Mouse (Mus musculus) adipocyte (in vitro differentiated cells): ENCODE data around the gene Nipal4.
"Not testable (repeated sequence)": the region's sequence is repeated elsewhere in the genome, so short reads cannot be mapped to it uniquely, and the experiment has no call there.

Experiments
- DNase-seq: peaks from one replicate; pipeline ENCODE4 v3.0.0-alpha.2; 2016; ENCODE audit warnings: low spot score

Gene Nipal4

DNA sequence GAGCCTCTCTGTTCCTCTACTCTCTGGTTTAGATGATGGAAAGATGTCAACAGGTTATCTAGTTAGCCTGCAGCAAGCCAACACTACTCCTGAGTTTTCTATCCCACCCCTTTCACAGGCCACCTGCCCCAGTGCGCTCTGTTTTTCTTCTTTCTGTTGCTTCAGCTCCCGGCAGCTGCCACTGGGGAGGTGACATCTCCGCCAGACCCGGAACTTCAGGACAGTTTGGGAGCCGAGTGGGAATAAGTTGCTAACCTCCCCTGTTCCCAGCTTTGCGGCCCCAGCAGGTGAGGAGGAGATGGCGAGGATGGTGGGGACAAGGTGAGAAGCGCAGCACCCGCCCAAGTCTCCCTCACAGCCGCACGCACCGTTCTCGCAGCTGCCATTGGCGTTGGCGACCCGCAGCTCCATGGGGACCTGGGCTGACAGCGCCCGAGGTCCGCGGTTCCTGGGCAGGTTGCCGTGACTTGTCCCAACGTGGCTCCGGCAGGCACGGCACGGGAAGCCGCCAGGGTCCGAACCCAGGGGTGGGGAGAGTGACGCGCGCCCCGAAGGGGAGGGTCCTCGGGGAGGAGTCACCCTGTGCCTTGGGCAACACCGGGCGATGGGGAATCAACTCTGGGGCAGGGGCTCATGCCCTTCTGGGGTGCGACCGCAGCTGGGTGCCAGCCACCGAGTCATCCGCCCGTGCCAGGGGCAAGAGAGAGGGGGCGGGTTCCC, at the start of gene Nipal4:
Gene Nipal4 (minus strand): TSS at position 643 of the 720 bp plus-strand sequence.
- no peak for DNase-seq

DNA sequence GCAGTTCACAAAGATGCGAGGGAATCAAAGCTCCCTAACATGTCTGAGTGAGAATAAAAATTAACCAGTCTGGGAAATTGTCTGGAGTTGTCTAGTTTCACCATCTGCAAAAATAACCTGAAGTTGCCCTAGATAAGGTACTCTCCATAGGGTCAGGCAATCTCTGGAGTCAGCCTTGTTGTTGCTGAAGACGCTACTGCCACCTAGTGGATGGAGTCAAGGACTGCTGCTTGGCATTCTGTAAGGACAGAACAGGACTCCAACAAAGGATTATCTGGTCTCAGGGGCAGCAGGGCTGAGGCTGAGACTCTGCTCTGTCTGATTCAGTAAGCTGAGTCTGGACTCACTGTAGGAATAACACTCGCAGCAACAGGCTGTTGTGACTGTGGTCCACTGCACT, 49.0 kb upstream of the Nipal4 start:
- DNase-seq, result peak; percentile 91

DNA sequence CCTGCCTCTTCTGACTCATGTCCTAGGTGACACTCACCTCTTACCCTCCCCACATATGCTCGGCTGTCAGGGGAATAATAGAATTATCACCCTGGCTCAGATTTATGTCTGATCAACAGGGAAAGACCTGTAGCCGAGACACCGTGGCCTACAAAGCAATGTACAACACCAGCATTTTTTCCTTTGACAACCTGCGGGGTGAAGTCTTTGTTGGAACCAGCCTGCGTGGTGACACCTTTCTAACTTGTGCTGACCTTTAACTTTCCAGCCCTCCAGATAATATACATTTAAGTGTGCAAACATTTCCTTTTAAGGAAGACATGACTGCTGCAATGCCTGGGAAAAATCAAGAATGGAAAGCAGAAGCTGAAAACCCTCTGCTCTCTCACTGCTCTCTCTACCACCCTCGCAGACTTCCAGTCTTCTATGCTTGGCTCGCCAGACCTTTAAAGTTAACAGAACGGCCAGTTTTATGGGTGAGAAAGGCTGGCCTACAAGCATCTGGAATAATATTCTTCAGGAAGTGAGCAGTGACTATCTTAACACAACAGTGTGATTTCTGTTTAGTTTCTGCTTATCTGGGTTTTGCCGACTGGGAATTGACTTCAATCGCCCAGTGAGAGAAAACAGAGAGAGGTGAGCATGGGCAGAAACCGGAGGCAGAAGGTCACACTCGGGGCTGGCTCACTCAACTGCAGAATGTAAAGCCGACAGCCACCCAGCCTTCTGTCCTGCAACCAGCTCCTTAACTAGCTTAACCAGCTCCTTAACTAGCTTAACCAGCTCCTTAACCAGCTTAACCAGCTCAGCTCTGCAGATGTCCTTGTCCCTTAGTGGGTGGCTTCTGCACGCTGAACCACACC, 48.3 kb upstream of the Nipal4 start:
- DNase-seq, result no peak

DNA sequence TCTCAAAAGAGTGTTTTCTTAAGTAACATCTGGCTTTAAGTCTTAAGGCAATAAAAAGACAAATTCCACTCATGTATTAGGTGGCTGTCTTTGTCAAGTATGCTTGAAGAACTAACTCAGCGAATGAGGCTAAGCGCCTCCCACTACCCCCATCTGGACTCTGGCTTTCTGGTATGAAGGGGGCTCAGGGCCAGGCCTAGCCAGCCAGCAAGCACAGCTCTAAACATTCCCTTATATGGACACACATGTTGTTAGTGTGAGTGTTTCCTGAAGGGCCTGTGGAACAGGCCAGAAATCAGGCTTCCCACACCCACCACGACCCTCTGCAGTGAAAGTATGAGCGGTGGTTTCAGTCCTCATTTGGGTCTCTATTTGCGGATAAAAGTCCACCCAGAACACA, 47.5 kb upstream of the Nipal4 start:
- no peak for DNase-seq

DNA sequence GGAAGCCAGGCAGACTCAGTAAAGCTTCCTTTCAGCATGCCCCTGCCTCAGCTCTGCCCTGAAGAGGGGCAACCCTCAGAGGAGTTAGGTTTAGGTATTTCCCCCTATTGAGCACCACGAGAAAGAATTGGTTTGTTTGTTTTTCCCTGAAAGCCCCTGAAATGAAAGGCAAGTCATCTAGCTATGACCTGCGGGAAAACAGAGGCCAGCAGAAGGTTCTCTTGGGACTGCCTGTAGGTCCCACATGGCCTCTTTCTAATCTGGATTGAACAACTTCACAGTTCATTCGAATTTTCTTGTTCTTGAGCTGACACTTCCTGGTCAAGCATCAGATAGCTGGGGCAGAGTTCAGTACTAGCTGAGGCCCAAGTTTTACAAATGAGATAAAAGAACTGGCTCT, 45.5 kb upstream of the Nipal4 start:
- DNase-seq, result peak; percentile 3

DNA sequence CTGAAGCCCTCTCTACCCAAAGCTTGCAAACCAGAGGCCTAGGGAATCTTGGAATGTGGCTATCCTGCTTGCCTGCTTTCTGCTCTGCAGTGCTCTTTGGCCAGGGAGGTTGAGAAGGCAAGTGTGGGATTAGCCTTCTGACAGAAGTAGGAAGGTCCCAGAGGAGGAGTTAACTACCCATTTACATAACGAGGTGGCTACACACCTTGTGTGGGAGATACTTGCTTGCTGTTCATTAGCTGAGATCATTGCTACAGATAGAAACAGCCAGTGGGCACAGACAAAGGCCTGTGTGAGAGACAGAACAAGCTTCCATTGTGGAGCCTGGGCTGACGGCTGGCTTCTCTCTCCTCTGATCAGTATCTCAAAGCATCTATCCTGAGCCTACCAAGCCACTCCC, 43.6 kb upstream of the Nipal4 start:
- no peak for DNase-seq

DNA sequence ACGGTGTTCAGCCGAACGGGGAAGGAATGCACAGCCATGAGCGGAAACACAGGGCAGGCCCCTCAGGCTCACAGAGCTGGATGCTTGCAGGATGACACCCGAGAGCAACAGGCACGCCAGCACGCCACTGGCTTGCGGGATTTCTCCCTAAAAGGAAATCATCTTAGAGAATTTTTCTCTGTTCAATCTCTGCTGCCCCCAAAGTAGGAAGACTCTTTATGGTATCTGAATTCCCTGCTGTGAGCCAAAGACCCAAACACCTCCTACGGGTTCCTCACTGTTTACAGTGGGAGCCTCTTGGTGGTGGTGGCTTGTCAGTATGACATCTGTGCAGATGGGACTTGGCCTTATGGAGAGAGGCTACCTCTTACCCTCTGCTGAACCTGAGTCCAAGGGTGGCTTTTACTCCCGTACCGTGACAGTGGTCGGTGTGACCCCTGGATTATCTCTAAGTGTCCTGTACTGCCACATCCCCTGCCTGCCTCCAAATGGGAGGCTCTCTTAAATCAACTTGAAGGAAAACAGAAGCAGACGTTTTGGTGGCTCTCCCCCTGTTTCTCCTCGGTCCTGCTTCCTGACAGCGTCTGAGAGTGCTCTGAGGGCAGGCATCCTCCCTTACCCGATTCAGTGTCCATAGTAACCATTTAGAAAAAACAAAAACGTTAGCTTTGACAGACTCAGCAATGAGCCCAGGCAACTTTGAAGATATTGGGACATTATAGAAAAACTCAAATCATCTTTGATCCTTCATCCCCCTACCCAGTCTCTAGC, 39.5 kb upstream of the Nipal4 start:
- DNase-seq, result no peak

DNA sequence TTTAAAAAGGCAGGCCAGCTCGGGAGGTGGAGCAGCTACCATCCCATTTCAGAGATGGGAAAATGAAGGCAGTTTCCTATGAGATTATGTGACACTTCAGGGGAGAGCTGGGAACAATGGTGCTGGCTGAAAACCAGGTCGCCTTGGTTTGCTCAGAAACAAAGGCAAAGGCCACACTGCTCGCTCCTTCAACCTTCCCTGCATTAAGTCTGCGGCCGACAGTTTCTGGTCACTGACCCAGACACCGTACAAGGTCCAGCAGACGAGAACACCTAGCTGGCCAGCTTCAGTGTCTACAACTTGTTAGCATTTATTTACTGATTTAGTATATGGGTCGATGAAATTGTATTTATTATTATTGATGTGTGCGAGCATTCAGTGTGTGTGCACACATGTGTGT, 38.5 kb upstream of the Nipal4 start:
- DNase-seq, result no peak

DNA sequence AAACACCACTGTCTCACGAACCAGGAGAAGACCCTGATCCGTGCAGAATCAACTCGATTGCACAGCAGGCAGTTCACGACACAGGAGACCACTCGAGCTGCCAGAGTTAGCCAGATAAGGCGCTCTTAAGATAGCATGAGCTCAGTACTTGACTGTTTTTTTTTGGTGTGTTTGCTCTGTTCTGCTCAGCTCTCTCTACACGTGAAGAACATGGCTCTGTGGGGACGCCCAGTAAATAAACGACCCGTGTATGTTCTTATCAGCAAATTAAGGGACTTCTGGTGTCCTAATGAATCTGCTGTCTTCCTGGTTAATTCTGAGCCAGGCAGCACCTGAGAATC, 36.2 kb upstream of the Nipal4 start:
- no peak for DNase-seq

DNA sequence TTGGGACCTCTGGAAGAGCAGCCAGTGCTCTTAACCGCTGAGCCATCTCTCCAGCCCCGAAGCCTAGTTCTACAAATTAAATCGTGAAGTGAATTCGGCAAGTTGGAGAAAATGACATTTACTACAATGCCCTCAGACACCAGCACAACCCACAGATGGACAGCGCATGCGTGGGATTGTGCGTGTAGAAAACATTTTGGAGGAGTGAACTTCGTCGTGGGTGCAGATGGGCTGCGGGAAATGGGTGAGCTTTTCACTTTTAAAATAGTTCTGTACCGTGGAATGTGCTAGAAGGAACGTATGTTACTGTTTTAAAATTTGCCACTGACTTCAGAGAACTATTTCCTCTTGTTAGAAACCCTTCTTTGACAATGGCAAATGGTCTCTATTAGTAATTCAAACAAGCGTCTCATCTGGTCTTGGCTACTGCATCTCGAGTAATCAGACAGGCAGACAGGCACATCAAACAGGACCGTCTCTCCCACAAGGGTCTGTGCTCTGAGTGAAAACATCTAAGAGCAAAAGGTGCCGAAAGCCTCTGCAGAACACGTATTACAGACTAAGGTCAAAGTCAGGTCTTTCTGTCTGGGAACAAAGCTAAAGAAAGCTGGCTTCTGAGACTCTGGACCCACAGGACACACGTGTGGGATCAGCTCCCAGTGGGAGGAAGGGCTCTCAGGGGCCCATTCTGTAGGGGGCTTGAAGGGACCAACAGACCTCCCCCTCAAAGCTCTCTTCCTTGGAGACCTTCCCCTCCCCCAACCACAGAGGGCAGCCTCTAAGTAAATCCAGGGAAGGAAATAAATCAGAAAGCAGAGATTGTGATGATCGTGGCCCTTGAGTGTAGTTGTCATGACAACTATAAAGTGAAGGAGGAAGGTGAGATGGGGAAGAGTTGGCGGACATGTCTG, 35.6 kb upstream of the Nipal4 start:
- no peak for DNase-seq

DNA sequence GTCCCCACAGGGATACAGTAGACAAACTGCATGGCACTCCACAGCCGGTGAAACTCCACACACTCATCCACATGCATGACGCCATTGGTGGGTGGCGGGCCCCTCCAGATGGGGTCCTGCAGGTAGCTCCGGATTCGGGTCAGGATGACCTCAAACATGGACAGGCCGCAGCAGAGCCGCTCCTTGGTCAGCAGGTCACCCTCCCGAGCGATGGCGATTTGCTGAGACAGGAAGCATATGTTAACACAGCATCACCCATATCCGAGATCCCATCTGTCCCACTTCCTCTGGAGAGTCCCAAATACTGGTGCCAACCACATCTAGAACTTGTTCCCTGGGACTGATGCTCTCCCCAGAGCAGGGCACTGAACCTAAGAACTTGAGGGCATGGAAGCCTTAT, 34.4 kb upstream of the Nipal4 start:
- DNase-seq, result no peak

DNA sequence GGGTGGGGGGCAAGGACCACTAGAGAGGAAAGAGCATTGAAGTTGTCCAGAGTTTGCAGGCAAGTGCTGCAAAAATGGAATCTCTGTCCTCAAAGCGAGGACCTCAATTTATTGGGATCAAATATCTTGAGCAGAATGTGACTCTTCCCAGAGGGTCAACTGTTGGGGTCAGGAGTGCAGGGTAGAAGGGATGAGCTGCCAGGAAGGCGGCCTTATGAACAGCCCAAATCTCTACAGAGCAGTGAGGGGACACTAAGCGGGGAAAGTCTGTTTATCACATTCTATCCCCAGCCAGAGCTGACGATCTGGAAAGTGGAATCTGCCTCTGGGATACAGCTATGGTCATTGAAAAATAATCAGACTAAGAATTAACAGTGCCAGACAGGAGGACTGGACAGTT, 27.9 kb upstream of the Nipal4 start:
- DNase-seq, result no peak

DNA sequence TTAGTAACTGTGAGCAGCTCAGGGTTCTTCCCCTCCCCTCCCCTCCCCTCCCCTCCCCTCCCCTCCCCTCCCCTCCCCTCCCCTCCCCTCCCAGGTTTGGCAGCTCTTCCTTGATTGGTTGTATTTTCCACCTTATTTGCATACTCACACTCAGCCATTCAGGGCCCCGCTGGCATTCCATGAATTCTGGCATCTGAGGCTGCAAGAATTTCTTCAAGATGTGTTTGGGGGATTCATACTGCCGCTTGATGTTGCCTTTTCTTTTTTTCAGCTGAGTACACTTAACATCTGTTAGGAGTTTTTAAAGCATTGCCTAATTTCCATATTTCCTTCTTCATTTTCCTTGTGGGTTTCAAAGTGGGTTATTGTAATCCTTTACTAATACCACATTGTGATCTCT, 22.0 kb upstream of the Nipal4 start:
- no peak for DNase-seq

DNA sequence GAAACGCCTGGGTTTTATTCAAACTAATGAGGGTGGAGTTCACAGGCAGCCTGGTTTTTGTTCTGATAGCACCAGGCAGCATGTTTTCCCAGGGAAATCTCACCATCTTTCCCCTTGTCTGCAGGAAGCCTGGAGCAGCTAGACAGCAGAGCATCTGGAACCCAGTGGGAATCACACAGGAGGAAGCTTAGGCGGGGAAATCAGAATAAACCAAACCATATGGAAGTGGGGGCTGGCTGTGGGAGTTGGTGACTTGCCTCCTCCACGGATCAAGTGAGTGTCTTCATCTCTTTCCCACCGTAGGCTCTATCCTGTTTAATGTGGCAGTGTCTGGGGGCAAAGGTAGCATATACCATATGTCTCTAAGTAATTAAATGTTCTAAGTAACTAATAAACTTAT, 19.2 kb upstream of the Nipal4 start:
- DNase-seq, result no peak

DNA sequence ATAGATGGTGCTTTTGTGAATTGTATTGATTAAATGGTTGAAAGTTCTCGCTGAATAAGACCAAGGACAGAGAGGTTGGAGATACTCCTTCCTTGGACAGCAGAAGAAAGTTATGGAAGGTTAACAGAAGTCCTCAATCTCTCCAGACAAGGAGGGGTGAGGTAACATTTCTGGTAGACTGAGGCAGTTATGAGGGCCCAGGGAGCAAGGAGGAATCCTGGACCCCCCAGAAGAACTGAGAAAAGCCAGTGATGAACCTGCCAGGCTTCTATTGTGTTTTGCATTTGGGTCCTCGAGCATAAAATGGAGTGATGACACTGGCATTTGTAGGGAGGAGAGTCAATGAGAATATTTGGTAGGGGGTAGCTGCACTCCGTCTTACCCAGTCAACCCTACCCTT, 18.6 kb upstream of the Nipal4 start:
- DNase-seq, result no peak

DNA sequence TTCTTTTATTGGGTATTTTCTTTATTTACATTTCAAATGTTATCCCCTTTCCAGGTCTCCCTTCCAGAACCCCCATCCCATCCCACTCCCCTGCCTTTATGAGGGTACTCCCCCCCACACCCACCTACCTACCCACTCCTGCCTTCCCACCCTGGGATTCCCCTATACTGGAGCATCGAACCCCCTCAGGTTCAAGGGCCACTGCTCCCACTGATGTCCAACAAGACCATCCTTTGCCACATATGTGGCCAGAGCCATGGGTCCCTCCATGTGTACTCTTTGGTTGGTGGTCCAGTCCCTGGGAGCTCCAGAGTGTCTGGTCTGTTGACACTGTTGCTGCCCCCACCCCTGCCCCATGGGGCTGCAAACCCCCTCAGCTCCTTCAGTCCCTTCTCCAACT, 15.7 kb upstream of the Nipal4 start:
- DNase-seq, result not testable (repeated sequence)

DNA sequence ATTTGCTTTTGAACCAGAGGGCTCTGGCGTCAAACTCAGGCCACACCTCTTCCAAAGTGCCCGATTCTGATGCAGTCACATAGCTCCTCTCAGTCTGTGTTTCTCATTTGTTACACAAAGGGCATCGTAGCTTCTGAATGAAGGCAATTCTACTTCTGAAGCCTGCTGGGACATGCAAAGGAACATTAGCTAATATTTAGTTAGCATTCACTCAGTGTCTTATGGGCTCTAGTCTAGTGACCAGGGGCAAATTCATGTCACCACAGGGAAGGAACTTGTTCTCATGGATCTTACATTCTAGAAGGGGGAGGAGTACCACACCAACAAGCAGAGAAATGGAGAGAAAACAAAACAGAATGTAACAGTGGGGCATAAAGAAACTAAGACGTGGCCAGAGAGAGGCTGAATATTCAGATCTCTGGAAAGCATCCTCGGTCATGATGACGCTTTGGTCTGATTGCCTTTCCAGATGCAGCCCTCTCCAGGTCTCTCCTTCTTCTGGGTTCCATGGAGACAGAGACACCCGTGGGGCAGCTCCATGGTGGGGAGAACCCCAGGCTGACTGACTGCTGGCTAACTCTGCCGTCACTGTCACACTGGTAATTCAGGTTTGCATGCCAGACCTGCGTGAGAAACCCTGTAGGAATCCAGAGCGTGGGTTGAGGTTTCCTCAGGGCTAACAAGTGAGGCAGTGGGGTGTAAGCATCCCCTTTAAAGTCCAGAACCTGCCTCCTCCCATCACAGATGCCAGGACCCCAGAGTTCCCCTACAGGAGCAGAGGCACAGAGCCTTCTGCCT, 11.1 kb upstream of the Nipal4 start:
- no peak for DNase-seq

DNA sequence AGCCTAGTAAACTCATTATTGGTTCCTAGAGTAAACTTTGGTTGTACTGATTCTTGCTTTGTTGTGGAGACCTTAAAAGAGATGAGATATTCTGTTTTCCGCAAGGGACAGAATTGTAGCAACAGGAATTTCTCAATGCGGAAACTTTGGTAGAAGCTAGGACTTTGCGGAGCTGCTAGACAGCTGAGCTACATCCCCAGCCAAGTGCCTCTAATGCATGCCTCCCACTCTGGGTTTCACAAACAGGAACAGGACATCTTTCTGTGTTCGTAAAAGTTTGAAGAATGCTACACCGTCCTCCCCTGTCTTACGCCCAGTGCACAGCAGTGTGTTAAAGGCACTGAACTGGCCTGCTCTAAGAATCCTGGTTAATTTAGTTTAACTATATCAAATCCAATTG, 9.8 kb upstream of the Nipal4 start:
- DNase-seq, result no peak

DNA sequence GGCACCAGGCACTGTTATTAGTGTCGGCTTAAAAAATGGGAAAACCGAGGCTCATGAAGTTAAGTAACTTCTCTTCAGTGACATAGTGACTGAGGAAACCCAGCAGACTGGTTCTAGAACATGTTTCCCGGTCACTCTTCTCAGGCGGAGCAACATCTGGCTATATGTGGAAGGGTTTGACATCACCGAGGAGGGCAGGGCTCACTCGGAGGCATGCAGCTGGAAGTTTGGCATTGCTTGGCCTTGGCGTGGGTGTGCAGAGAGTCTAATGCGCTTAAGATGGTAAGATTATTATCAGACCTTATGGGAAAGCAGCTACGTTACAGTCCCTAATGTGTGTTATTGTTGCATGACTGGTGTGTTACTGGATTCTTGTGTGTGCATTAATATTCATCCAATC, 5.8 kb upstream of the Nipal4 start:
- DNase-seq, result no peak

DNA sequence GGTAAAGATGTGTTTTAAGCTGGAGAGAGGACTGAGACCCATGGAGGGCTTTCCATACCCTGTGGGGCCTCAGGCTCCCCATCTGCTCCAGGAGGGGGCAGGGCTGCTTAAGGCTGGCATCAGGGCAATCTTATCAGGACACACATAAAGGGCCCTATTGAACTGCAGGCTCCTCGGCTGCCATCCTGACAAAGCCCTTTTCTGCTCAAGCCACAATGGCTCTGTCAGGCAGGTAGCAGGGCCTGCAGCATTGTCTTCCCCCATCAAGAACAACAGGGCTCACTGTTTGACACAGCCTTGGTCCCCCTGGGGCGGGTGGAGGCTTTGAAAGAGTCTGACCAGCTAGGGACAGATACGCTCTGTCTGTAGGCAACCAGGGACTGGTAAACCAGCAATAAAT, 3.6 kb upstream of the Nipal4 start:
- DNase-seq, result no peak

DNA sequence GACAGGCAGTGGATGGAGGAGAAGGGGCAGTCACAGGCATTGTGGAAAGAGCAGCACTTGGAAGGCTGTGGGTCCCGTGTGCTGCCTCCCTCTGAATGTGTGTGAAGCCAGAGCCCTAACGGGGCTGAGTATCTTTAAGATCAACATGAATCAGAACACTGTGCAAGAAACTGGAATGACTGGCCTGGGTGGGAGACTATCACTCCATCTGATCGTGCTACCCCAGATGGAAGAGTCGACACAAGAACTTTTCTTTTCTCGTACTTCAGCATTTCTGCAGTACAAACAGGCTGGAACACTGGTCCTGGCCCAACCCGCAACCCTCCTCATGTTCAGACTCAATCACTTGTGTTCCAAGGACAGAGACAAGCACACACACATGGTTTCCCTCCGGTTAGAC, 2.2 kb upstream of the Nipal4 start:
- no peak for DNase-seq
